Mouse (Mus musculus) hindbrain, embryonic 14.5 days (tissue): ENCODE results near the gene Lhfpl2. TPM values are rescaled to one million over a fixed set of nuclear protein-coding genes. Genes with fewer than 3 reads are reported as not detected.

ENCODE experiments used
- ATAC-seq: fragments of 200-750 bp; cut with Nextera tagmentation; 2 replicates; pipeline ENCODE4 v1.8.0; 2017; ENCODE audit warnings: moderate number of reproducible peaks, mild to moderate bottlenecking, moderate TSS enrichment, moderate library complexity; ENCODE audit not compliant: low FRiP score
- DNase-seq: peaks from one replicate; pipeline ENCODE4 v3.0.0-alpha.2; 2015; ENCODE audit warnings: low spot score
- H3K27ac ChIP-seq: fragments of 300-500 bp; sonication (generic); 2 replicates; pipeline ENCODE4 v1.5.1; 2014; ENCODE audit warnings: mild to moderate bottlenecking, moderate library complexity
- H3K27me3 ChIP-seq: fragments of 300-500 bp; sonication (generic); 2 replicates; pipeline ENCODE4 v1.6.1; 2014; ENCODE audit warnings: mild to moderate bottlenecking, low read length, mixed read lengths; ENCODE audit not compliant: control insufficient read depth, insufficient read depth
- H3K36me3 ChIP-seq: fragments of 300-500 bp; sonication (generic); replicated peaks from 2 replicates; pipeline ENCODE4 v1.6.1; 2014; ENCODE audit not compliant: control insufficient read depth, insufficient read depth
- H3K4me1 ChIP-seq: fragments of 300-500 bp; sonication (generic); replicated peaks from 2 replicates; pipeline ENCODE4 v1.6.1; 2014; ENCODE audit warnings: antibody characterized with exemption, low read length, mixed read lengths; ENCODE audit not compliant: control insufficient read depth, insufficient read depth
- H3K4me2 ChIP-seq: fragments of 300-500 bp; sonication (generic); replicated peaks from 2 replicates; pipeline ENCODE4 v1.6.1; 2014; ENCODE audit warnings: mild to moderate bottlenecking, moderate library complexity
- H3K4me3 ChIP-seq: fragments of 300-500 bp; sonication (generic); replicated peaks from 2 replicates; pipeline ENCODE4 v1.5.1; 2014; ENCODE audit warnings: mild to moderate bottlenecking, low read length
- H3K9ac ChIP-seq: fragments of 300-500 bp; sonication (generic); 2 replicates; pipeline ENCODE4 v1.6.1; 2014
- H3K9me3 ChIP-seq: fragments of 300-500 bp; sonication (generic); 2 replicates; pipeline ENCODE4 v1.6.1; 2016; ENCODE audit warnings: low read length; ENCODE audit not compliant: control insufficient read depth
- WGBS: fragments of 180-500 bp; shearing (Covaris S2); extraction: QIAGEN DNeasy Blood & Tissue Kit; methylation state at CpG from one replicate; pipeline ENCODE4 v1.1.7; 2014; 5-methylcytosine and 5-hydroxymethylcytosine counted together
- polyA plus RNA-seq: library from polyadenylated mRNA; unstranded; fragments of >200 nt; fragmentation: Nextera tagmentation; extraction: Ambion mirVana; gene quantifications from 2 replicates; pipeline ENCODE4 v1.2.1, GENCODE M21; 2014

Lhfpl2 gene
- polyA plus RNA-seq, 1 experiment from 2014 or later, result 21.3 TPM

DNA sequence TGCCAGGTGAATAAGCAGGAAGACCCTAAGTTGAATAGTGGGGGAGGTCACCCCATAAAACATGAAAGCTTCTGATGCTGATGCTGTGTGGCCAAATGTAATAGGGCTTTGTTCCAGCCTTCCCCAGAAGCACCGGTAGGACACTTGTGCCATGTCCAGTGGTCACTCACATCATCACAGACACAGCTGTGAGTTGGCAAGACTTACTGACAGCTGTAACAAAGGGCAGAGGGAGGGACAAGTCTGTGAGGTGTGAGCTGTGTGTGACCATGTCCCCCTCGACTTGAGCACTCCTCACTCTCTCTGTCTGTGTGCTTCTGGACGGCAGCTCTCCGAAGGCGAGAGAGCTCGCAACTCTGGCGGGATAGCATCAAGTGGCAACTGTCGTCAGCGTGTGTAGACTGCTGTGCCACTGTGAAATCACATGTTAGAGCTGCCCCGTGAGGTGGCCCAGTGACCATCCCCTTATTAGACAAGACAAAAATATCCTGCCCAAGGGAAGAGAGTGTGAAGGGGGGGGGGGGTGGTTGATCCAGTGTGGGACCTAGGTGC, 43.5 kb downstream of the Lhfpl2 start:
- H3K9me3 ChIP-seq, result no peaks in the 10 kb centered on the region
- H3K4me2 ChIP-seq, result no peak overlapping the region
- H3K9ac ChIP-seq, result no peak overlapping the region
- H3K4me3 ChIP-seq, result no peak overlapping the region
- H3K27me3 ChIP-seq, result peaks cover 11% of the 10 kb centered on the region; the same call in 1 of the 2 replicates
- H3K36me3 ChIP-seq, result no peaks in the 10 kb centered on the region
- ATAC-seq, result no peak
- H3K27ac ChIP-seq, result no peak overlapping the region
- 80% methylated on average over 10 of the region's 10 CpGs for WGBS
- no peaks in the 10 kb centered on the region; the same call in 1 of the 2 replicates for H3K4me1 ChIP-seq
- DNase-seq, result no peak

DNA sequence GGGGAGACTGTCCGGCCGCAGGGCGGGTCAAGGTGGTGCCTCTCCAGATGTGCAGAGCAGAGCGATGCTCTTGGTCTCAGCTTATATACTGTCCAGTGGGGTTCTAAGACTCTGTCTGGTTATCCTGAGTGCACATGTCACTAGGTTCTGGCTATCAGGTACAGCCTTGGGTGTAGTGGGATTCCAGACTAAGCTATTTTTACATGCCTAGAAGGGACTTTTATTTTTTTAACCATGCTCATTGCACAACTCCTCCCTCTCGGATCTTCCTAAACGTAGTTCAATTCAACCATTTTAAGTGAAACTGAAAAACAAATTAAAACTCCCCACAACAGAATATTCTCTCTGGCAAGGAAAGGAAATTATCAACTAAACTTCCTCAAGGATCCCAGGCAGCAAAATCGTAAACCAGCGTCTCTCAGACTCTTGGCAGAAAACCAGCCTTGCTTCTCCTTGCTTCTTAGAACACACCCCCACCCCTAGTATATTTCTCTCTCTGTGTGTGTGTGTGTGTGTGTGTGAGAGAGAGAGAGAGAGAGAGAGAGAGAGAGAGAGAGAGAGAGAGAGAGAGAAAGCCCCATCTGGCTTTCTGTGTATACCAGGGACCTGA, 47.4 kb downstream of the Lhfpl2 start:
- Histone ChIP-seq H3K27me3 (no peaks in the 10 kb centered on the region), H3K9me3 (no peaks in the 10 kb centered on the region), H3K36me3 (no peaks in the 10 kb centered on the region), H3K4me3 (no peak overlapping the region), H3K4me2 (no peak overlapping the region), H3K4me1 (no peaks in the 10 kb centered on the region), H3K9ac (no peak overlapping the region), H3K27ac (no peak overlapping the region)
- WGBS, result 85% methylated on average over 8 of the region's 8 CpGs
- DNase-seq, result no peak
- ATAC-seq, result no peak

DNA sequence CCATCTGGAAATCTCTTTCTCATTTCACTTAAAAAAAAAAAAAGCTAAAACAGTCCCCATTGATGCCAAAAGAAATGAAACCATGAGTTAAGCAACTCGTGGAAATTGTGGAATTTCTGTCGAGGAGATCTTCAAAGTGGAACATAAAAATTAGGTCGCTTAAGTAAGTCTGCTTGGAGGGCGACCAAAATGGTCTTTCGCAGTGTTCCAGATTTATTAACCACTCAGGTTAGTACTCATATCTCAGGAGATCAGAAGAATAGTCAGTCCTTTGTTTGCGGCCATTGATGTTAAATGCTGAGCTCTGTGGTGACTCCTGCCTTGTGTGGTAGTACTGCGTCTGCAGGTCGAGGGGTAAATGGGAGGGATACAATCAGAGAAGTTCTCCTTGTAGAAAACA, 48.8 kb downstream of the Lhfpl2 start:
- no peaks in the 10 kb centered on the region for H3K27me3 ChIP-seq
- no peaks in the 10 kb centered on the region for H3K36me3 ChIP-seq
- no peak overlapping the region for H3K9ac ChIP-seq
- no peaks in the 10 kb centered on the region for H3K9me3 ChIP-seq
- no peak overlapping the region for H3K27ac ChIP-seq
- H3K4me2 ChIP-seq, result no peak overlapping the region
- ATAC-seq, result no peak
- no peak for DNase-seq
- no peak overlapping the region for H3K4me3 ChIP-seq
- WGBS, result 91% methylated on average over 8 of the region's 8 CpGs
- H3K4me1 ChIP-seq, result no peaks in the 10 kb centered on the region

DNA sequence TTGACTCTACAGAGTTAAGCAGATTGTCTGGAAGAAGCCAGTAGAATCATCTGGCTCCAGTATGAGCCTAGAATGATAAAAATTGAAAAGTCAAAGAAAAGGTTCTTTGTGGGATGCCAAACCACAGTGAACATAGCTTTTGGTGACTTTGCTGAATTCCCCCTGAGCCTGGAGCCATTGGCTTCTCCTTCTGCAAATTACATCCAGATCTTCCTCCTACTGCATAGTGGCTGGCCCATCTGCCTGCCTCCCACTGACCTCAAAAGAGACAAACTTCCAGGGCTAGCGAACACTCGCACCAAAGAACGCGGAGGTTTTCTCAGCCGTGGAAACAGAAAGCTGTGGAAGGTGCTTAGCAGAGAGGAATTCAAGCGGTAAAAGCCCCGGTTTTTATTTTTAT, 49.4 kb downstream of the Lhfpl2 start:
- 88% methylated on average over 7 of the region's 7 CpGs for WGBS
- Histone ChIP-seq H3K4me1 (no peaks in the 10 kb centered on the region), H3K36me3 (no peaks in the 10 kb centered on the region), H3K27me3 (no peaks in the 10 kb centered on the region), H3K9me3 (no peaks in the 10 kb centered on the region), H3K4me3 (no peak overlapping the region), H3K9ac (no peak overlapping the region), H3K27ac (no peak overlapping the region), H3K4me2 (no peak overlapping the region)
- ATAC-seq (no peak), DNase-seq (no peak)

DNA sequence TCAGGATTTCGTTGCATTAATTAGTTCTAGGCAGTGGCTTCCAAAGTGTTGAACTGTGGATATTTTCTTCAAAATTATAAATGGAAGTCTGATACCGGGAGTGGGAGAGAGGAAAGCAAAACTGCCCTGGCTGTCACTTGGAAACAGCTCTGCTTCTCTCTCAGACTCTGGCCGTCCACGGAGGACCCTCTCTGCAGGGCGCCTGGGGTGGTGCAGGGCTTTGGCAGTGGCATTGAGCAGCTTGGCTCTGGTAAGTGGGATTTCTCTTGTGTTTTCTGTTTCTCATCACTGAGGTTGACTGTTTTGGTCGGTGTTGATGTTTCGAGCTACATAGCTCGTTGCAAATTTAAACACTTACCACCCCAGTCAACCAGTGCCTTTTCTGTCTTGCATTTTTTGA, 53.0 kb downstream of the Lhfpl2 start:
- no peak for DNase-seq
- 86% methylated on average over 8 of the region's 8 CpGs for WGBS
- H3K9ac ChIP-seq, result no peak overlapping the region
- no peak overlapping the region for H3K4me2 ChIP-seq
- H3K9me3 ChIP-seq, result no peaks in the 10 kb centered on the region
- ATAC-seq, result no peak
- H3K4me3 ChIP-seq, result no peak overlapping the region
- no peaks in the 10 kb centered on the region for H3K27me3 ChIP-seq
- H3K4me1 ChIP-seq, result no peaks in the 10 kb centered on the region
- no peaks in the 10 kb centered on the region for H3K36me3 ChIP-seq
- H3K27ac ChIP-seq, result no peak overlapping the region

DNA sequence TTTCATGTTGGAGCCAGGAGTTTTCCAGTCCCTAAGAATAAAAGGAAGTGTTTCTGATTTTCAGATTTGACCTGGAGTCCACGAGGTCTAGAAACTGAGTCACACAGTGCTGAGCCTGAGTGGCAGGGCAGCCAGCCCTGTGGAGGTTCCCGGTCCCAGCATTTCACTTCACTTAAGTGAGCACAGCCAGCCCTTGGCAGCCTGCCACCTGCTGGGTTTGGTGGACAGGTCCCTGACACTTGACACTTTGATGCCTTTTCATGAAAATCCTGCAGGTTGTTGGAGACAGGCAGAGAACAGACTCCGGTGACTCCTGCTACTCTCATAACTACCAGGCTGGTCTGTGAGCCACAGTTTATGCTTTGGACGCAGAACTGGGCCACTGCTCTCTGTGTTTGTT, 57.9 kb downstream of the Lhfpl2 start:
- H3K9me3 ChIP-seq, result 0 out of 2 replicates have a peak, but pooled peaks cover 3% of the 10 kb centered on the region
- WGBS, result 63% methylated on average over 4 of the region's 4 CpGs

DNA sequence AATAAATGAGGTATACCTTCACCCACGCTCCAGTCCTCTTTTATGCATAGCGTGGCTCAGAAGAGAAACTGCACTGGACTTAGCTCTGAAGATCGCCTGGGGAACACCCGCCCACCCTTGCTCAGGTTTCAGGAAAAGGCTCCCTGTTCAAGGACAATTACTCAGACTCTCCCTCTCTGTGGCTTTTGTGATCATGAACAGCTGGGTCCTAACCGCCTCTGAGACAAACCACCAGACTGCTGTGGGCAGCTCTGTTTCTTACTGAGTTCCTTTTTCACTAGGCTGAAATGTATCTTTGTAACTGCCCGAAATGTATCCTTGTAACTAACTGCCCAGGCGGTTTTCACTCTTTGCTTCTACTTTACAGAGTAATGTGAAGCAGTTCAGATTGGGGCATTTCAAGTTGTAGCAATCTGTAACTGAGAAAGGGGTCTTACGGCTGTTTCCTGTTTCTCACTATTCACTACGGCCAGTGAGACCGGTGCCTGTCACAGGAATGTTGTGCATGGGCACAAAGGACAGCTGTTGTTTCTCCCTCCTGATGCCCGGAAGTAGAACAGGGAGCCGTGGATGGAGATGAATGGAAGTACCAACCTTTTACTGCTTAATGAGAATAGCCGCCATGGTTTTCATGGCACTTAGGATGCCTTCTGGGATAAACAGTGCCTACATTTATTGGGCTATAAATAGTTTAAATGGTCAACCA, 59.3 kb downstream of the Lhfpl2 start:
- Histone ChIP-seq H3K9me3 (0 out of 2 replicates have a peak, but pooled peaks cover 3% of the 10 kb centered on the region), H3K27ac (peak overlapping the region; percentile 20; the same call in 1 of the 2 replicates), H3K9ac (no peak overlapping the region), H3K36me3 (no peaks in the 10 kb centered on the region), H3K27me3 (no peaks in the 10 kb centered on the region), H3K4me1 (no peaks in the 10 kb centered on the region), H3K4me3 (no peak overlapping the region), H3K4me2 (no peak overlapping the region)
- peak; percentile 27; the same call in 1 of the 2 replicates for ATAC-seq
- 62% methylated on average over 13 of the region's 13 CpGs for WGBS
- DNase-seq, result no peak

More for the DNA sequence above, 57.9 kb downstream of the Lhfpl2 start:
- no peaks in the 10 kb centered on the region for H3K36me3 ChIP-seq
- H3K27me3 ChIP-seq, result no peaks in the 10 kb centered on the region
- H3K4me1 ChIP-seq, result no peaks in the 10 kb centered on the region
- H3K4me3 ChIP-seq, result no peak overlapping the region
- H3K27ac ChIP-seq, result no peak overlapping the region
- no peak overlapping the region for H3K4me2 ChIP-seq
- DNase-seq, result no peak
- no peak overlapping the region for H3K9ac ChIP-seq
- ATAC-seq, result no peak

DNA sequence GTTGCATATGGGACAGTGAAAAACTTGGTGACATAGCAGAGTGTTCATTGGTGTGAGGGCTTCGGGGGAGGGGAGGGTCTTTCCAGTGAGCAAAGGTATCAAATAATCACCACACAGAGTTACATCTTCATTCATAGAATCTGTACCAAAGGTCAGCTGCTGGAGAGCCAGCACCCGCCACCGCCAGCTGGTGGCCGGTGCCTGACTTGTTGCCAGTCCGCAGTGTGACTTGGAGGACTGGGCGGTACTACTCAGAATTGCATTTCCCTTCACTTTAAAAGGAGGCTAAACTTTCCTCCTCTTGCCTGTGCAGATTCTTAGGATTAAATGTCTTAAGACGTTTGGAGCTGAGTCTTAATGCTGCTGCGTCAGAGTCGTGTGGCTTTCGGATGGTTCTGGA, 59.9 kb downstream of the Lhfpl2 start:
- Histone ChIP-seq H3K4me3 (no peak overlapping the region), H3K9ac (no peak overlapping the region), H3K4me1 (no peaks in the 10 kb centered on the region), H3K4me2 (no peak overlapping the region), H3K27me3 (no peaks in the 10 kb centered on the region), H3K27ac (no peak overlapping the region), H3K9me3 (0 out of 2 replicates have a peak, but pooled peaks cover 3% of the 10 kb centered on the region), H3K36me3 (no peaks in the 10 kb centered on the region)
- WGBS, result 95% methylated on average over 10 of the region's 10 CpGs
- ATAC-seq, result no peak
- DNase-seq, result no peak

DNA sequence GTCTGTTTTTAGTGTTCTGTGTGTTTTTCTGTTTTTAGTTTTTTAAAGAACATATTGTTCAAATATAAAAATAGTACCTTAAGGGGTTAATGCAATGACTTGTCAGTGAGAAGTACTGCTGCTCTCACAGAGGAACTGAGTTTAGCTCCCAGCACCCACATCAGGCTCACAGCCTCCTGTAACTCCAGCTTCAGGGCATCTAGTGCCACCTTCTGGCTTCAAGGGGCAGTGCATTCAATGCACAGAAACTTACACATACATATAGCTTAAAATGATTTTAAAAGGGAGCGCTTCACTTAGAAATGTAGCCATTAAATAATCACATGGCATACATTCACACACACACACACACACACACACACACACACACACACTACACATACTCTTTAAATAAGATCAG, 60.5 kb downstream of the Lhfpl2 start:
- Histone ChIP-seq H3K4me3 (no peak overlapping the region), H3K4me2 (no peak overlapping the region), H3K9ac (no peak overlapping the region), H3K36me3 (no peaks in the 10 kb centered on the region), H3K27me3 (no peaks in the 10 kb centered on the region), H3K27ac (no peak overlapping the region), H3K4me1 (no peaks in the 10 kb centered on the region), H3K9me3 (0 out of 2 replicates have a peak, but pooled peaks cover 3% of the 10 kb centered on the region)
- ATAC-seq (no peak), DNase-seq (no peak)
- 97% methylated on average over 1 of the region's 1 CpGs for WGBS
